Mouse (Mus musculus) midbrain, postnatal 0 days (tissue): ENCODE data around the gene Mymx. TPM values are rescaled to one million over a fixed set of nuclear protein-coding genes. Genes with fewer than 3 reads are reported as not detected.

ENCODE experiments used
- ATAC-seq: fragments of 200-750 bp; cut with Nextera tagmentation; 2 replicates; pipeline ENCODE4 v1.8.0; 2017; ENCODE audit warnings: moderate number of reproducible peaks, mild to moderate bottlenecking, moderate TSS enrichment, moderate library complexity; ENCODE audit not compliant: low FRiP score
- DNase-seq: peaks from one replicate; pipeline ENCODE4 v3.0.0-alpha.2; 2015; ENCODE audit warnings: low spot score
- H3K27ac ChIP-seq: fragments of 300-500 bp; sonication (generic); 2 replicates; pipeline ENCODE4 v1.5.1; 2014; ENCODE audit warnings: low read depth, mild to moderate bottlenecking, low read length, mixed read lengths
- H3K27me3 ChIP-seq: fragments of 300-500 bp; sonication (generic); 2 replicates; pipeline ENCODE4 v1.6.1; 2014; ENCODE audit warnings: low read length, control low read depth, mixed read lengths; ENCODE audit not compliant: insufficient read depth
- H3K36me3 ChIP-seq: fragments of 300-500 bp; sonication (generic); 2 replicates; pipeline ENCODE4 v1.6.1; 2014; ENCODE audit warnings: low read length, control low read depth, mixed read lengths; ENCODE audit not compliant: insufficient read depth
- H3K4me1 ChIP-seq: fragments of 300-500 bp; sonication (generic); 2 replicates; pipeline ENCODE4 v1.6.1; 2014; ENCODE audit warnings: mild to moderate bottlenecking, control low read depth, antibody characterized with exemption, low read length, mixed read lengths; ENCODE audit not compliant: insufficient read depth
- H3K4me2 ChIP-seq: fragments of 300-500 bp; sonication (generic); 2 replicates; pipeline ENCODE4 v1.6.1; 2014; ENCODE audit warnings: low read depth, mild to moderate bottlenecking, low read length, mixed read lengths; ENCODE audit not compliant: poor library complexity, severe bottlenecking
- H3K4me3 ChIP-seq: fragments of 300-500 bp; sonication (generic); 2 replicates; pipeline ENCODE4 v1.5.1; 2014; ENCODE audit warnings: low read depth, mild to moderate bottlenecking, low read length, moderate library complexity
- H3K9ac ChIP-seq: fragments of 300-500 bp; sonication (generic); replicated peaks from 2 replicates; pipeline ENCODE4 v1.6.1; 2014; ENCODE audit warnings: mild to moderate bottlenecking, low read length, moderate library complexity, mixed read lengths; ENCODE audit not compliant: poor library complexity, severe bottlenecking
- H3K9me3 ChIP-seq: fragments of 300-500 bp; sonication (generic); 2 replicates; pipeline ENCODE4 v1.6.1; 2016; ENCODE audit warnings: low read length, control low read depth
- CTCF ChIP-seq: IDR thresholded peaks from 2 replicates; pipeline ENCODE4 v1.5.1; 2016; ENCODE audit warnings: antibody characterized with exemption, mild to moderate bottlenecking
- WGBS: fragments of 180-500 bp; shearing (Covaris S2); extraction: QIAGEN DNeasy Blood & Tissue Kit; methylation state at CpG from one replicate; pipeline ENCODE4 v1.1.7; 2014; 5-methylcytosine and 5-hydroxymethylcytosine counted together
- polyA plus RNA-seq: library from polyadenylated mRNA; unstranded; fragments of >200 nt; fragmentation: Nextera tagmentation; extraction: Ambion mirVana; gene quantifications from 2 replicates; pipeline ENCODE4 v1.2.1, GENCODE M21; 2015
- total RNA-seq: library from RNA; depleted of rRNA; stranded (reverse); fragments of >200 nt; gene quantifications from 2 replicates; pipeline ENCODE4 v1.2.3, GENCODE M21; 2014

The Mymx gene
- total and polyA plus RNA-seq, 2 experiments from 2014 or later = not detected

DNA sequence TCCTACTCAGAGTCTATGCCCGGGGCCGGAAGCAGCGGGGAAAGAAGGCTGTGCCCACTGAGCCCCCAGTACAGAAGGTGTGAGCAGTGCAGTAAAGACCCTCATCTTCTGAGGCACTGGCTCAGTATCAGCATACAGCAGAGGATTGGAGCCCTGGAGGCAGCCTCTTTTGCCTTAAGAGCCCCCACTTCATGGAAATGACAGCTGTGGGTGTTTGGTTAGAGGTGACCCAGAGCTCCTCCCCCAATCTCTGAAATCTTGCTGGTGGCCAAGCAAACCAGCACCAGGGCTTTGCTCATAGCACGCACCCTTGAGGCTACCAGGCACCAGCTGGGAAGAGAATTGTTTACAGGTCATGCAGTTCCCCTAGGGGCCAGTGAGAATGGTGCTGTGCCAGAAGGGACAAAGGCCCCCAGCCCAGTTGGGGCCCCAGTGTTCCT lies 34.7 kb downstream of the Mymx start:
- TF ChIP-seq CTCF = no peak
- WGBS = 34% methylated on average over 4 of the region's 4 CpGs
- ATAC-seq (no peak), DNase-seq (no peak)
- no peak overlapping the region for H3K27ac ChIP-seq
- no peaks in the 10 kb centered on the region for H3K9me3 ChIP-seq
- no peak overlapping the region for H3K4me3 ChIP-seq
- peaks cover 56% of the 10 kb centered on the region for H3K36me3 ChIP-seq
- H3K4me2 ChIP-seq = no peak overlapping the region
- no peak overlapping the region for H3K9ac ChIP-seq
- no peaks in the 10 kb centered on the region for H3K27me3 ChIP-seq
- 0 out of 2 replicates have a peak, but pooled peaks cover 6% of the 10 kb centered on the region for H3K4me1 ChIP-seq

DNA sequence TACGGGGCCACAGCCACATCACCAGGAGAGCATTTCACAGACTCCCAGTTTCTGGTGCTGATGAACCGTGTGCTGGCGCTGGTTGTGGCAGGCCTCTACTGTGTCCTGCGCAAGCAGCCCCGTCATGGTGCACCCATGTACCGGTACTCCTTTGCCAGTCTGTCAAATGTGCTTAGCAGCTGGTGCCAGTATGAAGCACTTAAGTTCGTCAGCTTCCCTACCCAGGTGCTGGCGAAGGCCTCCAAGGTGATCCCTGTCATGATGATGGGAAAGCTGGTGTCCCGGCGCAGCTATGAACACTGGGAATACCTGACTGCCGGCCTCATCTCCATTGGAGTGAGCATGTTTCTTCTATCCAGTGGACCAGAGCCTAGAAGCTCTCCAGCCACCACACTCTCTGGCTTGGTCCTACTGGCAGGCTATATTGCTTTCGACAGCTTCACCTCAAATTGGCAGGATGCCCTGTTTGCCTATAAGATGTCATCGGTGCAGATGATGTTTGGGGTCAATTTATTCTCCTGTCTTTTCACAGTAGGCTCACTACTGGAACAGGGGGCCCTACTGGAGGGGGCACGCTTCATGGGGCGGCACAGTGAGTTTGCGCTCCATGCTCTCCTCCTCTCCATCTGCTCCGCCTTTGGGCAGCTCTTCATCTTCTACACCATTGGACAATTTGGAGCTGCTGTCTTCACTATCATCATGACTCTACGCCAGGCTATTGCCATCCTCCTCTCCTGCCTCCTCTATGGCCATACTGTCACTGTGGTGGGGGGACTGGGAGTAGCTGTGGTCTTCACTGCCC lies 35.3 kb downstream of the Mymx start:
- H3K27ac ChIP-seq = no peak overlapping the region

DNA sequence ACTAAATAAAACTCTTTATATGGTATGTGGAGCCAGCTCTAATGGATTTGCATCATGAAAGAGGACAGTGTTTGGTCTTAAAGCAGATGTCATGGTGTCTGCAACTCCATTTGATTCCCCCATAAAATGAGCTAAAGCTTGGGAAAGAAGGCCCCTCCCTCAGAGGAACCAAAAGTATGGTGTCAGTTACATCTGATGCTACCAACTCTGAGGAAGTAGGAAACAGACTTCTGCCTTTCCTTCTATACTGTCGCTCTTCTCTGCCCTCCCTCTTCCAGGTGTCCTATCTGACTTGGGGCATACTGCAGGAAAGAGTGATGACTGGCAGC lies 35.9 kb downstream of the Mymx start:
- H3K9ac ChIP-seq = no peak overlapping the region
- no peak overlapping the region for H3K4me3 ChIP-seq
- TF ChIP-seq CTCF = no peak
- H3K4me1 ChIP-seq = 0 out of 2 replicates have a peak, but pooled peaks cover 6% of the 10 kb centered on the region
- no peaks in the 10 kb centered on the region for H3K27me3 ChIP-seq
- H3K4me2 ChIP-seq = no peak overlapping the region
- WGBS = 77% methylated on average over 1 of the region's 1 CpGs
- no peak overlapping the region for H3K27ac ChIP-seq
- ATAC-seq (no peak), DNase-seq (no peak)
- H3K9me3 ChIP-seq = no peaks in the 10 kb centered on the region
- H3K36me3 ChIP-seq = peaks cover 51% of the 10 kb centered on the region

More for the DNA sequence above, 35.3 kb downstream of the Mymx start:
- ATAC-seq (no peak), DNase-seq (peak; percentile 46)
- Histone ChIP-seq H3K9ac (no peak overlapping the region), H3K36me3 (peaks cover 56% of the 10 kb centered on the region), H3K4me3 (no peak overlapping the region), H3K27me3 (no peaks in the 10 kb centered on the region), H3K4me1 (0 out of 2 replicates have a peak, but pooled peaks cover 6% of the 10 kb centered on the region), H3K9me3 (no peaks in the 10 kb centered on the region), H3K4me2 (no peak overlapping the region)
- WGBS = 65% methylated on average over 18 of the region's 18 CpGs
- TF ChIP-seq CTCF = no peak

GRCm38 (mm10) chr17:45565103-45565502 lies 36.8 kb downstream of the Mymx start:
- DNase-seq (no peak), ATAC-seq (no peak)
- H3K9me3 ChIP-seq = no peaks in the 10 kb centered on the region
- H3K4me1 ChIP-seq = 0 out of 2 replicates have a peak, but pooled peaks cover 6% of the 10 kb centered on the region
- H3K4me2 ChIP-seq = peak overlapping the region; percentile 97
- no peaks in the 10 kb centered on the region for H3K27me3 ChIP-seq
- H3K27ac ChIP-seq = peak overlapping the region; percentile 79; the same call in 1 of the 2 replicates
- H3K36me3 ChIP-seq = peaks cover 43% of the 10 kb centered on the region
- TF ChIP-seq CTCF = no peak
- peak overlapping the region; percentile 76 for H3K4me3 ChIP-seq
- WGBS = 96% methylated on average over 11 of the region's 11 CpGs
- peak overlapping the region; percentile 84; the same call in 1 of the 2 replicates for H3K9ac ChIP-seq

GRCm38 (mm10) chr17:45564531-45565084 lies 37.3 kb downstream of the Mymx start:
- DNase-seq = peak; percentile 40
- peak overlapping the region; percentile 76 for H3K4me3 ChIP-seq
- H3K27ac ChIP-seq = peak overlapping the region; percentile 79
- no peaks in the 10 kb centered on the region for H3K27me3 ChIP-seq
- 0 out of 2 replicates have a peak, but pooled peaks cover 6% of the 10 kb centered on the region for H3K4me1 ChIP-seq
- no peaks in the 10 kb centered on the region for H3K9me3 ChIP-seq
- peaks cover 38% of the 10 kb centered on the region for H3K36me3 ChIP-seq
- no peak for ATAC-seq
- TF ChIP-seq CTCF = 0 out of 2 replicates have a peak, but pooled peaks have one; percentile 17
- WGBS = 8% methylated on average over 18 of the region's 18 CpGs
- H3K9ac ChIP-seq = peak overlapping the region; percentile 84
- H3K4me2 ChIP-seq = peak overlapping the region; percentile 97
